21 mouse cellular contexts compared by ENCODE assay signal in the genomic region with DNA sequence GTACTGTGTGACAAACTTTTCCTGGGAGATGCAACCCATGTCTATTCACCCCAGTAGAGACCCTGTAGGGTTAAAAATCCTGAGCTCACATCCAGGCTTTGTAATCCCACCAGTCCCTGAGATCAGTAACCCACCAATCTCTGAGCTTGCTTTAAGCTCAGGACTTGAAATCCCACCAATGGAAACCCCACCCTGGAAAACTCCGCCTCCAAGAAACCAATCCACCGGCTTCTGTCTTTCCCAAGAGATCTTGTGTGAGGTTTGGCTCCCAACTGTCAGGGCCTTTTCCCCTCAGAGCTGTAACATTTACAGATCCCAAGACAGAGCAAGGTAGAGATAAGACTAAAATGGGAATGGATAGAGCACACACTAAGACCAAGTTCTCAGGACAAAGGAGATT. TPM values are rescaled to one million over a fixed set of nuclear protein-coding genes. Genes with fewer than 3 reads are reported as not detected.
DNase-seq lines count a peak whose midpoint lies in the region; ATAC-seq and TF ChIP-seq lines count a peak whose summit lies in the region.
"Had no signal": no experiment of that assay in that cellular context is flagged by ENCODE, and none has a peak within 500 bp of the region (broad histone marks: within the 10 kb centered on the region; RNA-seq: fewer than 3 reads in every experiment).

No protein-coding gene starts in this region.

- DNase-seq in retina, postnatal 1 day: peak; percentile 26
- no peak for DNase-seq in retina, embryonic 14.5 days (ENCODE audit: low spot score)
- peak; percentile 76 for DNase-seq in R1 (ENCODE audit: low read depth, low spot score)
- DNase-seq in gastrocnemius, adult 2 months: no peak
- DNase-seq in hindbrain, embryonic 14.5 days (ENCODE audit: low spot score): no peak
- DNase-seq: adrenal gland, adult 8-10 months; adrenal gland, postnatal 14 days; adrenal gland, postnatal 36 days; cerebellum, adult 11-12 months; cerebellum, adult 2 months; cerebellum, adult 9-10 months; cerebellum, postnatal 10 days; cerebellum, postnatal 25 days; forebrain, postnatal 0 days had no signal

- no peaks in the 10 kb centered on the region for H3K27me3 ChIP-seq in hindbrain, embryonic 14.5 days (ENCODE audit: control insufficient read depth, insufficient read depth, low read length)
- H3K27me3 ChIP-seq: embryonic facial prominence, embryonic 12.5 days; forebrain, embryonic 13.5 days; forebrain, embryonic 15.5 days; Patski had no signal

- TF ChIP-seq CTCF in gastrocnemius, adult 2 months (IDR thresholded peaks at IDR 0.05): no peak

- H3K4me1 ChIP-seq in hindbrain, embryonic 14.5 days (replicated peaks; ENCODE audit: control insufficient read depth, insufficient read depth, low read length): no peaks in the 10 kb centered on the region
- H3K4me1 ChIP-seq: embryonic facial prominence, embryonic 12.5 days; forebrain, embryonic 13.5 days; forebrain, embryonic 15.5 days had no signal

- no peak overlapping the region for H3K4me3 ChIP-seq in gastrocnemius, adult 2 months
- H3K4me3 ChIP-seq in hindbrain, embryonic 14.5 days (replicated peaks; ENCODE audit: low read length): no peak overlapping the region
- H3K4me3 ChIP-seq: embryonic facial prominence, embryonic 10.5 days; embryonic facial prominence, embryonic 12.5 days; forebrain, embryonic 13.5 days; forebrain, embryonic 15.5 days had no signal

- intact Hi-C loops in gastrocnemius, adult 2 months (cut with DNase I): no loop called here

- no peak overlapping the region for H3K27ac ChIP-seq in gastrocnemius, adult 2 months
- H3K27ac ChIP-seq in hindbrain, embryonic 14.5 days: no peak overlapping the region
- H3K27ac ChIP-seq: embryonic facial prominence, embryonic 10.5 days; embryonic facial prominence, embryonic 12.5 days; forebrain, embryonic 13.5 days; forebrain, embryonic 15.5 days had no signal

- H3K36me3 ChIP-seq in hindbrain, embryonic 14.5 days (replicated peaks; ENCODE audit: control insufficient read depth, insufficient read depth): no peaks in the 10 kb centered on the region
- H3K36me3 ChIP-seq: embryonic facial prominence, embryonic 10.5 days; embryonic facial prominence, embryonic 12.5 days; forebrain, embryonic 15.5 days; G1E had no signal

- no peak for ATAC-seq in hindbrain, embryonic 14.5 days (ENCODE audit: low FRiP score)
- ATAC-seq: activated CD4-positive, CD25-positive, alpha-beta regulatory T cell, adult 4 months; forebrain, embryonic 13.5 days; forebrain, embryonic 15.5 days; forebrain, postnatal 0 days; Patski had no signal

- 76% methylated on average over 2 of the region's 2 CpGs for WGBS in hindbrain, embryonic 14.5 days

- no peak overlapping the region for H3K4me2 ChIP-seq in hindbrain, embryonic 14.5 days (replicated peaks)
- H3K4me2 ChIP-seq: embryonic facial prominence, embryonic 12.5 days; forebrain, embryonic 13.5 days; forebrain, embryonic 15.5 days had no signal

- no peaks in the 10 kb centered on the region for H3K9me3 ChIP-seq in hindbrain, embryonic 14.5 days (ENCODE audit: control insufficient read depth, low read length)
- H3K9me3 ChIP-seq: embryonic facial prominence, embryonic 10.5 days; embryonic facial prominence, embryonic 12.5 days; forebrain, embryonic 13.5 days; forebrain, embryonic 15.5 days had no signal

- no peak overlapping the region for H3K9ac ChIP-seq in hindbrain, embryonic 14.5 days
- H3K9ac ChIP-seq: embryonic facial prominence, embryonic 12.5 days; forebrain, embryonic 13.5 days; forebrain, embryonic 15.5 days; forebrain, postnatal 0 days had no signal

RNA-seq across cellular contexts. Expression of a gene that starts 40.1 kb away (rescaled TPM):
- total RNA-seq in gastrocnemius, adult 2 months (2021): 1 to 10 TPM; 3.3 to 4.4 TPM
- polyA plus RNA-seq in hindbrain, embryonic 14.5 days (2014; fragmentation: Nextera tagmentation; extraction: Ambion mirVana): 14.4 and 14.6 TPM in 2 replicates
- polyA plus RNA-seq: G1E had no signal

Comparison
In these comparisons a context has a peak if more than half of its experiments do, and no peak if none do; other contexts are left out.
1. DNase-seq: peak in retina, postnatal 1 day (single experiment) and R1 (single experiment); none in retina, embryonic 14.5 days (single experiment), gastrocnemius, adult 2 months (single experiment) and hindbrain, embryonic 14.5 days (single experiment).